Mouse (Mus musculus) forebrain, embryonic 13.5 days (tissue): ENCODE measurements at regions not wholly inside any gene's neighbourhood (a gene's known extent, or its start where the extent isn't known, plus 50 kb on each side); places are given as distances from the start of the nearest gene placed in this dataset.

ENCODE experiments used
- ATAC-seq: fragments of 200-750 bp; cut with Nextera tagmentation; 2 replicates; pipeline ENCODE4 v1.8.0; 2017
- H3K27ac ChIP-seq: fragments of 300-500 bp; sonication (generic); 2 replicates; pipeline ENCODE4 v1.5.1; 2015; ENCODE audit warnings: inconsistent platforms, mild to moderate bottlenecking, moderate library complexity
- H3K27me3 ChIP-seq: fragments of 300-500 bp; sonication (generic); 2 replicates; pipeline ENCODE4 v1.6.1; 2015; ENCODE audit warnings: mild to moderate bottlenecking, inconsistent platforms
- H3K36me3 ChIP-seq: fragments of 300-500 bp; sonication (generic); 2 replicates; pipeline ENCODE4 v1.6.1; 2015; ENCODE audit warnings: mild to moderate bottlenecking, inconsistent platforms; ENCODE audit not compliant: poor library complexity, severe bottlenecking
- H3K4me1 ChIP-seq: fragments of 300-500 bp; sonication (generic); 2 replicates; pipeline ENCODE4 v1.6.1; 2015; ENCODE audit warnings: inconsistent platforms
- H3K4me2 ChIP-seq: fragments of 300-500 bp; sonication (generic); 2 replicates; pipeline ENCODE4 v1.6.1; 2015; ENCODE audit warnings: inconsistent platforms, mild to moderate bottlenecking, moderate library complexity
- H3K4me3 ChIP-seq: fragments of 300-500 bp; sonication (generic); 2 replicates; pipeline ENCODE4 v1.5.1; 2015; ENCODE audit warnings: mild to moderate bottlenecking, inconsistent platforms
- H3K9ac ChIP-seq: fragments of 300-500 bp; sonication (generic); 2 replicates; pipeline ENCODE4 v1.6.1; 2015; ENCODE audit warnings: mild to moderate bottlenecking, inconsistent platforms
- H3K9me3 ChIP-seq: fragments of 300-500 bp; sonication (generic); replicated peaks from 2 replicates; pipeline ENCODE4 v1.6.1; 2016; ENCODE audit warnings: inconsistent platforms
- WGBS: fragments of 180-500 bp; shearing (Covaris S2); methylation state at CpG from one replicate; pipeline ENCODE4 v1.1.7; 2015; 5-methylcytosine and 5-hydroxymethylcytosine counted together

- Histone ChIP-seq H3K27ac (no peak overlapping the region), H3K4me2 (no peak overlapping the region)
- 53% methylated on average over 11 of the region's 11 CpGs for WGBS
Measured at GRCm38 (mm10) chr12:118703068-118703662, 143.0 kb upstream of the Sp8 start.

GRCm38 (mm10) chr12:118701838-118702237 lies 144.3 kb upstream of the Sp8 start:
- ATAC-seq = no peak
- no peak overlapping the region for H3K4me2 ChIP-seq
- peaks cover 13% of the 10 kb centered on the region for H3K4me1 ChIP-seq
- no peak overlapping the region for H3K9ac ChIP-seq
- H3K9me3 ChIP-seq = 0 out of 2 replicates have a peak, but pooled peaks cover 4% of the 10 kb centered on the region
- no peak overlapping the region for H3K27ac ChIP-seq
- no peaks in the 10 kb centered on the region for H3K27me3 ChIP-seq
- H3K36me3 ChIP-seq = no peaks in the 10 kb centered on the region
- no peak overlapping the region for H3K4me3 ChIP-seq
- 76% methylated on average over 2 of the region's 2 CpGs for whole genome bisulfite sequencing

More at GRCm38 (mm10) chr12:118703068-118703662, 143.0 kb upstream of the Sp8 start:
- no peak overlapping the region for H3K4me3 ChIP-seq
- 0 out of 2 replicates have a peak, but pooled peaks have one; percentile 21 for ATAC-seq
- H3K9ac ChIP-seq = no peak overlapping the region
- H3K27me3 ChIP-seq = no peaks in the 10 kb centered on the region
- H3K36me3 ChIP-seq = no peaks in the 10 kb centered on the region
- H3K4me1 ChIP-seq = peaks cover 17% of the 10 kb centered on the region
- 0 out of 2 replicates have a peak, but pooled peaks cover under 1% of the 10 kb centered on the region for H3K9me3 ChIP-seq

- Histone ChIP-seq H3K36me3 (no peaks in the 10 kb centered on the region), H3K4me3 (no peak overlapping the region), H3K27me3 (no peaks in the 10 kb centered on the region), H3K9ac (no peak overlapping the region), H3K9me3 (0 out of 2 replicates have a peak, but pooled peaks cover 4% of the 10 kb centered on the region), H3K27ac (no peak overlapping the region), H3K4me1 (peaks cover 3% of the 10 kb centered on the region), H3K4me2 (no peak overlapping the region)
- ATAC-seq = no peak
Measured at GRCm38 (mm10) chr12:118698110-118698509, 148.0 kb upstream of the Sp8 start.

- H3K27me3 ChIP-seq = no peaks in the 10 kb centered on the region
- H3K9me3 ChIP-seq = 0 out of 2 replicates have a peak, but pooled peaks cover 4% of the 10 kb centered on the region
- H3K27ac ChIP-seq = no peak overlapping the region
- ATAC-seq = no peak
- no peak overlapping the region for H3K9ac ChIP-seq
- 93% methylated on average over 2 of the region's 2 CpGs for WGBS
- H3K4me3 ChIP-seq = no peak overlapping the region
- H3K4me2 ChIP-seq = no peak overlapping the region
- H3K4me1 ChIP-seq = no peaks in the 10 kb centered on the region
- H3K36me3 ChIP-seq = no peaks in the 10 kb centered on the region
Measured at GRCm38 (mm10) chr12:118694701-118695100, 151.4 kb upstream of the Sp8 start.

- Histone ChIP-seq H3K9me3 (no peaks in the 10 kb centered on the region), H3K4me1 (no peaks in the 10 kb centered on the region), H3K4me2 (no peak overlapping the region), H3K27ac (no peak overlapping the region), H3K27me3 (no peaks in the 10 kb centered on the region), H3K4me3 (no peak overlapping the region), H3K36me3 (no peaks in the 10 kb centered on the region), H3K9ac (no peak overlapping the region)
- 85% methylated on average over 1 of the region's 1 CpGs for WGBS
- ATAC-seq = no peak
Measured at GRCm38 (mm10) chr12:118682902-118683301, 163.2 kb upstream of the Sp8 start.

- ATAC-seq = no peak
- no peak overlapping the region for H3K4me2 ChIP-seq
- WGBS = 83% methylated on average over 4 of the region's 4 CpGs
- H3K27me3 ChIP-seq = 0 out of 2 replicates have a peak, but pooled peaks cover 2% of the 10 kb centered on the region
- H3K36me3 ChIP-seq = no peaks in the 10 kb centered on the region
- H3K9ac ChIP-seq = no peak overlapping the region
- H3K4me1 ChIP-seq = no peaks in the 10 kb centered on the region
- H3K4me3 ChIP-seq = no peak overlapping the region
- no peaks in the 10 kb centered on the region for H3K9me3 ChIP-seq
- no peak overlapping the region for H3K27ac ChIP-seq
Measured at GRCm38 (mm10) chr12:118677989-118678388, 168.1 kb upstream of the Sp8 start.

GRCm38 (mm10) chr12:118661575-118661974 lies 184.6 kb upstream of the Sp8 start:
- H3K4me2 ChIP-seq = peak overlapping the region; percentile 42
- 0 out of 2 replicates have a peak overlapping the region, but pooled peaks have one; percentile 2 for H3K4me3 ChIP-seq
- no peaks in the 10 kb centered on the region for H3K9me3 ChIP-seq
- peak overlapping the region; percentile 32; the same call in 1 of the 2 replicates for H3K27ac ChIP-seq
- H3K9ac ChIP-seq = no peak overlapping the region
- H3K4me1 ChIP-seq = peaks cover 35% of the 10 kb centered on the region
- WGBS = 4% methylated on average over 9 of the region's 9 CpGs
- ATAC-seq = peak; percentile 80
- no peaks in the 10 kb centered on the region for H3K36me3 ChIP-seq
- peaks cover 67% of the 10 kb centered on the region for H3K27me3 ChIP-seq

- Histone ChIP-seq H3K36me3 (no peaks in the 10 kb centered on the region), H3K27me3 (peaks cover 68% of the 10 kb centered on the region), H3K4me1 (peaks cover 35% of the 10 kb centered on the region), H3K4me2 (peak overlapping the region; percentile 42), H3K9ac (no peak overlapping the region), H3K4me3 (0 out of 2 replicates have a peak overlapping the region, but pooled peaks have one; percentile 2), H3K27ac (peak overlapping the region; percentile 32; the same call in 1 of the 2 replicates), H3K9me3 (no peaks in the 10 kb centered on the region)
- 1% methylated on average over 5 of the region's 5 CpGs for WGBS
- ATAC-seq = peak; percentile 56; the same call in 1 of the 2 replicates
Measured at GRCm38 (mm10) chr12:118661214-118661486, 185.0 kb upstream of the Sp8 start.

- H3K36me3 ChIP-seq = no peaks in the 10 kb centered on the region
- no peaks in the 10 kb centered on the region for H3K9me3 ChIP-seq
- H3K4me1 ChIP-seq = peaks cover 35% of the 10 kb centered on the region
- no peak overlapping the region for H3K9ac ChIP-seq
- no peak for ATAC-seq
- H3K27ac ChIP-seq = peak overlapping the region; percentile 32; the same call in 1 of the 2 replicates
- H3K4me3 ChIP-seq = no peak overlapping the region
- peak overlapping the region; percentile 42 for H3K4me2 ChIP-seq
- under 1% methylated on average over 12 of the region's 12 CpGs for WGBS
- H3K27me3 ChIP-seq = peaks cover 69% of the 10 kb centered on the region
Measured at GRCm38 (mm10) chr12:118660384-118661213, 185.5 kb upstream of the Sp8 start.

GRCm38 (mm10) chr12:118659240-118660120 lies 186.6 kb upstream of the Sp8 start:
- Histone ChIP-seq H3K4me2 (peak overlapping the region; percentile 40), H3K9me3 (no peaks in the 10 kb centered on the region), H3K27ac (no peak overlapping the region), H3K36me3 (no peaks in the 10 kb centered on the region), H3K9ac (no peak overlapping the region), H3K4me3 (no peak overlapping the region), H3K4me1 (peaks cover 35% of the 10 kb centered on the region), H3K27me3 (peaks cover 77% of the 10 kb centered on the region)
- WGBS = 4% methylated on average over 14 of the region's 14 CpGs
- ATAC-seq = peak; percentile 67

- Histone ChIP-seq H3K27me3 (peaks cover 75% of the 10 kb centered on the region), H3K27ac (no peak overlapping the region), H3K36me3 (no peaks in the 10 kb centered on the region), H3K9me3 (no peaks in the 10 kb centered on the region), H3K9ac (no peak overlapping the region), H3K4me1 (peaks cover 40% of the 10 kb centered on the region), H3K4me2 (0 out of 2 replicates have a peak overlapping the region, but pooled peaks have one; percentile 5), H3K4me3 (no peak overlapping the region)
- peak; percentile 72; the same call in 1 of the 2 replicates for ATAC-seq
- WGBS = 2% methylated on average over 4 of the region's 4 CpGs
Measured at GRCm38 (mm10) chr12:118650483-118651160, 195.5 kb upstream of the Sp8 start.
